Mouse (Mus musculus): Measurements from ENCODE around the gene Pate2. TPM values are rescaled to one million over a fixed set of nuclear protein-coding genes. Genes with fewer than 3 reads are reported as not detected.

The Pate2 gene
- polyA plus RNA-seq, 1 experiment from 2014 or later, result 0.72 TPM

DNA sequence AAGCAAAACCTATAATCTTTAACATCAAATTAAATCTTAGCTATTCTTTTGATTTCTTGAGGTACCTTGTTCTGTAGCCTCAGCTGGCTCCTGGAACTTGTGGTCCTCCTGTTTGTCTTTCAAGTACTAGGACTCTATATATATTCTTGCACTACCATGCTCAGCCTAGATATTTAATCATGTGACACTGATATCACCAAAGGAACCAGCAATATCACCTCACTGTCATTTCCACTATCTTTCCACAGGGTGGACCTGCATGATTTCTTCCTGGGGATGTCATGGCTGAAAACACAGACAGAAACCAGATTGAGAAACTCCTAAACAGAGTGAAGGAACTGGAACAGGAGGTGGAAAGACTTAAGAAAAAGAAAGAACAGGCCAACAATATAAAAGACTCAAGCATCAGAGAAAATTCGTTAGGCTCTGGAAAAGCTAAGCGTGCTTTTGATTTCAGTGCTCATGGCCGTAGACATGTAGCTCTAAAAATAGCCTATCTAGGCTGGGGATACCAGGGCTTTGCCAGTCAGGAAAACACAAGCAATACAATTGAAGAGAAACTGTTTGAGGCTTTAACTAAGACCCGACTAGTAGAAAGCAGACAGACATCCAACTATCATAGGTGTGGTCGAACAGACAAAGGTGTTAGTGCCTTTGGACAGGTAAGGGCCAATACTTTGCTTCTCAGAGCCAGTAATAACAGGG, 5.4 kb upstream of the Pate2 start:
- no peak overlapping the region for H3K4me2 ChIP-seq (ENCODE audit: low read depth, low read length)
- ATAC-seq (ENCODE audit: low read depth), result no peak
- 85% methylated on average over 5 of the region's 5 CpGs for WGBS
- no peak overlapping the region for H3K4me3 ChIP-seq (ENCODE audit: low read length)
- H3K4me1 ChIP-seq (replicated peaks; ENCODE audit: control insufficient read depth, insufficient read depth, low read length), result peaks cover 15% of the 10 kb centered on the region
- no peaks in the 10 kb centered on the region for H3K27me3 ChIP-seq (ENCODE audit: control insufficient read depth, insufficient read depth, low read depth, low read length)
- H3K27ac ChIP-seq (ENCODE audit: low read length), result no peak overlapping the region
- H3K9ac ChIP-seq (ENCODE audit: low read length), result no peak overlapping the region
- H3K9me3 ChIP-seq (ENCODE audit: control insufficient read depth, low read length), result no peaks in the 10 kb centered on the region
- peaks cover 28% of the 10 kb centered on the region for H3K36me3 ChIP-seq (ENCODE audit: control insufficient read depth, insufficient read depth, low read length)

GRCm38 (mm10) chr9:35567995-35568394, 2.1 kb upstream of the Pate2 start:
- 75% methylated on average over 3 of the region's 3 CpGs for WGBS
- no peak overlapping the region for H3K4me3 ChIP-seq (ENCODE audit: low read length)
- H3K27ac ChIP-seq (ENCODE audit: low read length), result no peak overlapping the region
- ATAC-seq (ENCODE audit: low read depth), result no peak
- no peak overlapping the region for H3K9ac ChIP-seq (ENCODE audit: low read length)
- peaks cover 8% of the 10 kb centered on the region; the same call in 1 of the 2 replicates for H3K4me1 ChIP-seq (replicated peaks; ENCODE audit: control insufficient read depth, insufficient read depth, low read length)
- H3K4me2 ChIP-seq (ENCODE audit: low read depth, low read length), result no peak overlapping the region
- no peaks in the 10 kb centered on the region for H3K27me3 ChIP-seq (ENCODE audit: control insufficient read depth, insufficient read depth, low read depth, low read length)
- H3K9me3 ChIP-seq (ENCODE audit: control insufficient read depth, low read length), result no peaks in the 10 kb centered on the region
- peaks cover 19% of the 10 kb centered on the region for H3K36me3 ChIP-seq (ENCODE audit: control insufficient read depth, insufficient read depth, low read length)

DNA sequence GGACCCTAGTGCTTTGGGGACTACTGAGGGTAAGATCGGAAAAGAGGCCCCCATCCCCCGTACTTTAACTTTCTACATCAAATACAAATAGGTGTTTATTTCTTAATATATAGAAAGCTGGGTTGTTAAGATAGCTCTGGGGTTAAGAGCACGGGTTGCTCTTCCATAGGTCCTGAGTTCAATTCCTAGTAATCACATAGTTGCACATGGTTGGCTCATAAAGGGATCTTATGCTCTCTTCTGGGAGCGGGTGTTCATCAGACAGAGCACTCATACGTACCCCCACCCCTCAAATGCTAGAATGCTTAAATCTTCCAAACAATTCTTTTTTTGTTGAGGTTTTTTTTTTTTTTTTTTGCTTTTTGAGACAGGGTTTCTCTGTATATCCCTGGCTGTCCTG, 579 bp downstream of the Pate2 start:
- ATAC-seq (ENCODE audit: low read depth), result no peak
- Histone ChIP-seq H3K4me2 (ENCODE audit: low read depth, low read length) (peak overlapping the region; percentile 66), H3K27me3 (ENCODE audit: control insufficient read depth, insufficient read depth, low read depth, low read length) (peaks cover 12% of the 10 kb centered on the region), H3K36me3 (ENCODE audit: control insufficient read depth, insufficient read depth, low read length) (peaks cover 13% of the 10 kb centered on the region), H3K9ac (ENCODE audit: low read length) (peak overlapping the region; percentile 82), H3K9me3 (ENCODE audit: control insufficient read depth, low read length) (no peaks in the 10 kb centered on the region), H3K27ac (ENCODE audit: low read length) (peak overlapping the region; percentile 90), H3K4me3 (ENCODE audit: low read length) (peak overlapping the region; percentile 85), H3K4me1 (replicated peaks; ENCODE audit: control insufficient read depth, insufficient read depth, low read length) (peaks cover 11% of the 10 kb centered on the region; the same call in 1 of the 2 replicates)
- 13% methylated on average over 5 of the region's 5 CpGs for WGBS

- Histone ChIP-seq H3K4me2 (ENCODE audit: low read depth, low read length) (peak overlapping the region; percentile 42), H3K4me1 (replicated peaks; ENCODE audit: control insufficient read depth, insufficient read depth, low read length) (0 out of 2 replicates have a peak, but pooled peaks cover 3% of the 10 kb centered on the region), H3K4me3 (ENCODE audit: low read length) (peak overlapping the region; percentile 28), H3K9me3 (ENCODE audit: control insufficient read depth, low read length) (no peaks in the 10 kb centered on the region), H3K36me3 (ENCODE audit: control insufficient read depth, insufficient read depth, low read length) (no peaks in the 10 kb centered on the region), H3K9ac (ENCODE audit: low read length) (no peak overlapping the region), H3K27ac (ENCODE audit: low read length) (no peak overlapping the region), H3K27me3 (ENCODE audit: control insufficient read depth, insufficient read depth, low read depth, low read length) (peaks cover 12% of the 10 kb centered on the region)
- 4% methylated on average over 32 of the region's 32 CpGs for WGBS
- ATAC-seq (ENCODE audit: low read depth), result no peak
These were observed 4.3 kb downstream of the Pate2 start for GRCm38 (mm10) chr9:35574416-35574815.

- Histone ChIP-seq H3K4me3 (ENCODE audit: low read length) (no peak overlapping the region), H3K9ac (ENCODE audit: low read length) (no peak overlapping the region), H3K27ac (ENCODE audit: low read length) (no peak overlapping the region), H3K27me3 (ENCODE audit: control insufficient read depth, insufficient read depth, low read depth, low read length) (no peaks in the 10 kb centered on the region), H3K4me1 (replicated peaks; ENCODE audit: control insufficient read depth, insufficient read depth, low read length) (no peaks in the 10 kb centered on the region), H3K36me3 (ENCODE audit: control insufficient read depth, insufficient read depth, low read length) (no peaks in the 10 kb centered on the region), H3K9me3 (ENCODE audit: control insufficient read depth, low read length) (no peaks in the 10 kb centered on the region), H3K4me2 (ENCODE audit: low read depth, low read length) (no peak overlapping the region)
- no peak for ATAC-seq (ENCODE audit: low read depth)
- 50% methylated on average over 1 of the region's 1 CpGs for WGBS
These were observed 17.6 kb downstream of the Pate2 start for GRCm38 (mm10) chr9:35587674-35588073.

DNA sequence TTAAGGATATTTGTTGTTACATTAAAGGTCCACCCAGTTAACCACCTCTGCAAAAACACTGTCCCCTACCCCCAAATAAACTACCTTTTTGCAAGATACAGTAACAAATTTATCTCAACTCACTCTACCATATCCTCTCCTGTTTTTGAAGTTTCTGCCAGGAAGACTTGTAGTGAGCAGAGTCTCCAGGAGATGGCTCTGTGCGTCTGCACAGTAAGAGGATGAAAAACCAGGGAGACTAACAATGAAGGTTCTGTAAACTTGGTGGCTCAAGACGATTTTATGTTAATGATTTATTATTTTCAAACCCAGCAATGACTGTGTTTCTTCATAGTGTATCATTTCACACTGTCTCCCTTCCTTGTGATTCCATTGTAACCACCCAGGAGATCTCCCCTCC, 22.8 kb downstream of the Pate2 start:
- Histone ChIP-seq H3K27me3 (ENCODE audit: control insufficient read depth, insufficient read depth, low read depth, low read length) (no peaks in the 10 kb centered on the region), H3K27ac (ENCODE audit: low read length) (no peak overlapping the region), H3K9ac (ENCODE audit: low read length) (no peak overlapping the region), H3K36me3 (ENCODE audit: control insufficient read depth, insufficient read depth, low read length) (no peaks in the 10 kb centered on the region), H3K4me3 (ENCODE audit: low read length) (no peak overlapping the region), H3K4me1 (replicated peaks; ENCODE audit: control insufficient read depth, insufficient read depth, low read length) (no peaks in the 10 kb centered on the region), H3K4me2 (ENCODE audit: low read depth, low read length) (no peak overlapping the region), H3K9me3 (ENCODE audit: control insufficient read depth, low read length) (no peaks in the 10 kb centered on the region)
- 12% methylated on average over 2 of the region's 2 CpGs for WGBS
- ATAC-seq (ENCODE audit: low read depth), result no peak

- Histone ChIP-seq H3K27me3 (ENCODE audit: control insufficient read depth, insufficient read depth, low read depth, low read length) (no peaks in the 10 kb centered on the region), H3K4me3 (ENCODE audit: low read length) (no peak overlapping the region), H3K27ac (ENCODE audit: low read length) (no peak overlapping the region), H3K36me3 (ENCODE audit: control insufficient read depth, insufficient read depth, low read length) (no peaks in the 10 kb centered on the region), H3K9ac (ENCODE audit: low read length) (no peak overlapping the region), H3K4me2 (ENCODE audit: low read depth, low read length) (no peak overlapping the region), H3K9me3 (ENCODE audit: control insufficient read depth, low read length) (no peaks in the 10 kb centered on the region), H3K4me1 (replicated peaks; ENCODE audit: control insufficient read depth, insufficient read depth, low read length) (no peaks in the 10 kb centered on the region)
- no peak for ATAC-seq (ENCODE audit: low read depth)
- 62% methylated on average over 8 of the region's 8 CpGs for WGBS
These were observed 37.7 kb downstream of the Pate2 start for GRCm38 (mm10) chr9:35607647-35608405.

DNA sequence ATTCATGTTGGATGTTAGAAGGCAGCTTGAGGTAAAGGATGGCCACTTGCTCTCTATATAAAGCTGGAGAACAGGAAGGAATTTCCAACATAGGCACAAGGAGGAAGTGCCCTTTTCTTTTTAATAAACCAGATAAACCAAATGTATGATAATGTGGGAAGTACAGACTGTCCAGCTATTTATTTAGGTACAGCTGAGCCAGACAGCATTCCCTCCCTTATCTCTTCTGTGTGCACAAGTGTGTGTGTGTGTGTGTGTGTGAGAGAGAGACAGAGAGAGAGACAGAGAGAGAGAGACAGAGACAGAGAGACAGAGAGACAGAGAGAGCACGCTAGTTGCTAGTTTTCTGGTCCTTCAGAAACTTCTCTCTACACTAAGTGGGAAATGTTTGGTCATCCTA, 41.8 kb downstream of the Pate2 start, which contains the start of gene Pate4:
Pate4 (minus strand) TSS at position 101 of the 400 bp plus-strand sequence.
- Histone ChIP-seq H3K27ac (ENCODE audit: low read length) (no peak within 1 kb of the TSS), H3K4me3 (ENCODE audit: low read length) (no peak within 1 kb of the TSS), H3K4me2 (ENCODE audit: low read depth, low read length) (no peak within 1 kb of the TSS), H3K4me1 (replicated peaks; ENCODE audit: control insufficient read depth, insufficient read depth, low read length) (no peaks in the 10 kb centered on the region), H3K9ac (ENCODE audit: low read length) (no peak within 1 kb of the TSS), H3K27me3 (ENCODE audit: control insufficient read depth, insufficient read depth, low read depth, low read length) (no peaks in the 10 kb centered on the region), H3K36me3 (ENCODE audit: control insufficient read depth, insufficient read depth, low read length) (no peaks in the 10 kb centered on the region), H3K9me3 (ENCODE audit: control insufficient read depth, low read length) (no peaks in the 10 kb centered on the region)
- ATAC-seq (ENCODE audit: low read depth), result no peak
- 74% methylated on average over 1 of the region's 1 CpGs for WGBS

GRCm38 (mm10) chr9:35614005-35614404, 43.9 kb downstream of the Pate2 start:
- no peak overlapping the region for H3K4me3 ChIP-seq (ENCODE audit: low read length)
- no peaks in the 10 kb centered on the region for H3K36me3 ChIP-seq (ENCODE audit: control insufficient read depth, insufficient read depth, low read length)
- no peaks in the 10 kb centered on the region for H3K4me1 ChIP-seq (replicated peaks; ENCODE audit: control insufficient read depth, insufficient read depth, low read length)
- no peaks in the 10 kb centered on the region for H3K27me3 ChIP-seq (ENCODE audit: control insufficient read depth, insufficient read depth, low read depth, low read length)
- no peak for ATAC-seq (ENCODE audit: low read depth)
- WGBS, result 11% methylated on average over 2 of the region's 2 CpGs
- no peak overlapping the region for H3K9ac ChIP-seq (ENCODE audit: low read length)
- H3K4me2 ChIP-seq (ENCODE audit: low read depth, low read length), result no peak overlapping the region
- no peak overlapping the region for H3K27ac ChIP-seq (ENCODE audit: low read length)
- no peaks in the 10 kb centered on the region for H3K9me3 ChIP-seq (ENCODE audit: control insufficient read depth, low read length)
